Mouse (Mus musculus) neural tube, embryonic 10.5 days (tissue): ENCODE data around the gene Cnst.
A peak's percentile ranks its signal among the peaks of the same experiment; 100 is the strongest.

Source experiments
- DNase-seq: peaks from one replicate; pipeline ENCODE4 v3.0.0-alpha.2; 2017; ENCODE audit warnings: low spot score; ENCODE audit errors: extremely low spot score

Cnst gene

GRCm38 (mm10) chr1:179545768-179546550 lies at the start of gene Cnst, which contains the start of gene Tfb2m:
Gene Cnst, plus strand, starts transcription at chr1:179546370.
Gene Tfb2m, minus strand, starts transcription at chr1:179546267.
- DNase-seq = peak; percentile 99

DNA sequence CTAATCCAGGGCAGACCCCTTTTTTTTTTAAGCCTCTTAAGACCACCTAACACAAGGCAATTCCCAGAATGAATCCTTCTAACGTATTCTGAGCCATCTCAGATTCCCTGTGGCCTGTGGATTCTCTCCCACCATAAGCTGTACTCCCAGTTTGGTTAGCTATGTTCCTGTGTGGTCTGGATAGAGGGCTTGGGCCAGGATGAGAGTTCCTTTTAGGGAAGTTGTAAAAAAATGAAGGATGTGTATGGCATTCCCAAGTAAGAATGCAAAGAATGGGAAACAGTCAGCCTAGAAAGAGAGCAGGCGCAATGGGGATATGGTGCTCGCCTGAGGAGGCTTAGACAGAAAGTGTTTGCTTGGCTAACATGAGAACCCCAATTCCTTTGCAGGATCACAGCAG lies 46.9 kb upstream of the Cnst start:
- no peak for DNase-seq

- DNase-seq = no peak
Observed at GRCm38 (mm10) chr1:179502565-179502964, 43.6 kb upstream of the Cnst start.

DNA sequence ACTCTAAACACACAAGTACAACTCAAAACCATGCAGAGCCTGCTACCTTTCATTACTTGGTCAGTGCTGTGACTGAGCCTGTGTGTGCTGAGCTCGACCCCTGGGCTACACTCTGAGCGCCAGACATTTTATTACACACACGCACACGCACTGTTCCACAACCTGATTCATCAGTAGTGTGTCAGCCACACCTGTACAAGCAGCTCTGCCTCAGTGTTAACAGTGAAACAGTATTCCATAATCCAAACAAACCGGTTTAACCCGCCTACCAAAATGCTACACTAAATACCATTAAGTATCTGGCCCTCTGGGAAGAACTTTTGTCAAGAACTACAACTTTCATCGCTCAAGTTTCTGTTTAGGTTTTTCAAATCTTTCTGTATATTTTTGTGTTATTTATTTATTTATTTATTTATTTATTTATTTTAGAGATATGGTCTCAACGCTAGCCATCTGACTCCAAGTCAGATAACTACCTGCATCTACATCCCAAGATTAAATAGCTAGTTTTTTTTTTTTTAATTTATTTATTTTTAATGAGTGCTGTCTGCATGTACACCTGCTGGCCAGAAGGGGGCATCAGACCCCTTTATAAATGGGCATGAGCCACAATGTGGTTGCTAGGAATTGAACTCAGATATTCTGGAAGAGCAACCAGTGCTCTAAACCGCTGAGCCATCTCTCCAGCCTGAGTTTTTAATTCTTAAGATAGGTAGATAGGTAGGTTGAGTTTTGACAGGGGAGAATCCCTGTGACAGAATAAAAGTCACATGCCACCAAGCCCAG lies 39.4 kb upstream of the Cnst start:
- peak; percentile 28 for DNase-seq

DNA sequence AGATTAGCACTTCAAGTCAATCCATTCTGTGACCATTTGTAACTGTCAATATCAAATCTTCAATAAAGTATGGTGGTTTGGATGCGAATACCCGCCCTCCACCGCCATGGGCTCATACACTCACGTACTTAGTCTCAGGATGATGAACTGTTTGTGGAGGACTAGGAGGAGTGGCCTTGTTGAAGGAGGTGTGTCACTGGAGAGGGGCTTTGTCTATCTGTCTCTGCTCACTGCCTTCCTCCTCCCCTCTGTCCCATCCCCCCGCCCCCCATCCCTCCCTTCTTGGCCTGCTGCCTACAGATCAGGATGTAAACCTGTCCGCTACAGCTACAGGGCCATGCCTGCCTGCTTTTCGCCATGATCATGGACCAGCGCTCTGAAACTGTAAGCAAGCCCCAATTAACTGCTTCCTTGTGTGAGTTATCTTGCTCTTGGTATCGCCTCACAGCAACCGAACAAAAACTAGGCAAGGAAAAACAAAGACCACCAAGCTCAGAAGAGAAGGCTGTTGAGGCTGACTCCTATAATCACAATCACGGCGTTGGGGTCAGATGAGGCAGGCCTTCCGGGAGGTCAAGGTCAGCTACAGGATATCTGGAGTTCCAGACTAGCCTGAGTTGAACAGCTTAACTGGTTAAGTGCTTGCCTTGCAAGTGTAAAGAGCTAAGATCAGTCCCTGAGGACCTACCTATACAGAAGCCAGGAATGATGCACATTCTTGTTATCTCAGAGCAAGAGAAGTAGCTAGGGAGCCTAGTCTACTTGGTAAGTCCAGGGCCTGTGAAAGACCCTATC lies 35.4 kb upstream of the Cnst start:
- DNase-seq = no peak

DNA sequence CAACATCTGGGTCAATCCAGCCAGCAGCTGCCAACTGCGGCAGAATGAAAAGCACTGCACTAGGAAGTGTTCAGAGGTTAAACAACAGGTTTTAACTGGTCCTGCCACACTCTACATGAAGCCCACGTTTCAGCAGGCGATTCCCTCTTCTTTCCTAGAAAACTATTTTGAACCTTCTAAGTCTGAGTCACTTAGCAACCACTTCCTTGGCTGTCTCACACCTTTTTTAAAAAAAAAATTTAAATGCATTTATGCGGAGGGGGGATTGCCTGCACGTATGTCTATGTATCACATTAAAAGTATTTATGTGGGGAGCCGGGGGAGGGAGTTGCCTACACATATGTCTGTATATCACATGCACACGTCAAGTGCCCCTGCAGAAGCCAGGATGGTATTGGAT lies 34.3 kb upstream of the Cnst start:
- no peak for DNase-seq

DNA sequence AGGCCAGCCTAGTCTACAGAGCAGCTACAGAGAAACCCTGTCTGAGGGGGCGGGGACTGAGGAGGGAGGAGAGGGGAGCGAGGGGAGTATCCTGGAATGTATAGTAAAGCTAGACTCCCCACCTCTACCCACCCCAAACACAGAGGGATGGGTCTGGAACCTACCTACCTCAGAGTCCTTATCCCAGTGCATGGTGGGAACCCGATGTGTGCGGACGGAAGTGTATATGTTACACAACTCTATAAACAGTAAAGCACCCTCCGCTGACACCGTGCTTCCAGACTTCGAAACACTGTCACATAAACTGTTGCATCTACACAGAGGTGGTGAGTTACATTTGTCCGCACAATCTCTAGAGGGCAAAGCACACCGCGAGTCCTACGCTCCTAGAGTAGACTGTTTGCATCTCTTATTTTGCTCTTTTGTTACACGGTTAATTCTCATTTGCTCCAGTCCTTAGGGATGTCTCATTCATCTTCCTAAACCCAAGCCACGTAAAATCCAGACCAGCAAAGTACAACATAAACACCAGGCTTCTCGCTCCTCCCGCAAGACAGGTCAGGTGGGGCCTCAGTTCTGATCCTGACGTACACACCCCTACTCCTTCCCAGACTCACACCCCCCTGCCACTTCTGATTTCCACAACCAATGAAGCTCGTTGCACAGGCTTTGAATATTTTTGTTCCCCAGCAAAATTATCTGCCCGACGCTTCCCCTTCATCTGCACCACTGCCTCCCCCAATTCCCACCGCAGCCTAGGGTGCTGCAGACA lies 29.0 kb upstream of the Cnst start:
- peak; percentile 40 for DNase-seq

- peak; percentile 76 for DNase-seq
Observed at GRCm38 (mm10) chr1:179517713-179518465, 28.3 kb upstream of the Cnst start, which contains the start of gene Smyd3. Gene Smyd3, minus strand, starts transcription at chr1:179518041.

GRCm38 (mm10) chr1:179519901-179520300 lies 26.3 kb upstream of the Cnst start:
- DNase-seq = no peak

GRCm38 (mm10) chr1:179539054-179539453 lies 7.1 kb upstream of the Cnst start:
- DNase-seq = no peak

DNA sequence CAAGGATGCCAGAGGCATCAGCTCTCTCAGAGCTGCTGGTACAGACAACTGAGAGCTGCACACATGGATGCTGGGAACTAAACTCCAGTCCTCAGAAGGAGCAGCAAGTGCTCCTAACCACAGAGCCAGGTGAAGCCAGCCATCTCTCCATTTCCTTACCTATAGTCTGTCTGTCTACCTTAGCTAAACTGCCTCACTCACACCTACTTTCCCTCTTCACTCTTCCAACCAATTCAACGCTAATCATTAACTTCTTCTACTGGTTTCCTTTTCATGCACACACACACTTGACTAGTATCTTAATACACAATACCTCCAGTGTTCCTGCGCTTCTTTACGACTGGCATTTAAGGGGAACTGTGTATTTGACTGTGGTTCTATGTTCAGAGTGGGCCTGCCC lies 6.3 kb upstream of the Cnst start:
- no peak for DNase-seq

- no peak for DNase-seq
Observed at GRCm38 (mm10) chr1:179541502-179541901, 4.7 kb upstream of the Cnst start.

GRCm38 (mm10) chr1:179546551-179546917 lies 364 bp downstream of the Cnst start:
- no peak for DNase-seq

GRCm38 (mm10) chr1:179547176-179547575 lies 1.0 kb downstream of the Cnst start:
- DNase-seq = no peak

GRCm38 (mm10) chr1:179548220-179548619 lies 2.0 kb downstream of the Cnst start:
- no peak for DNase-seq

- DNase-seq = no peak
Observed at GRCm38 (mm10) chr1:179548996-179549752, 3.0 kb downstream of the Cnst start.

DNA sequence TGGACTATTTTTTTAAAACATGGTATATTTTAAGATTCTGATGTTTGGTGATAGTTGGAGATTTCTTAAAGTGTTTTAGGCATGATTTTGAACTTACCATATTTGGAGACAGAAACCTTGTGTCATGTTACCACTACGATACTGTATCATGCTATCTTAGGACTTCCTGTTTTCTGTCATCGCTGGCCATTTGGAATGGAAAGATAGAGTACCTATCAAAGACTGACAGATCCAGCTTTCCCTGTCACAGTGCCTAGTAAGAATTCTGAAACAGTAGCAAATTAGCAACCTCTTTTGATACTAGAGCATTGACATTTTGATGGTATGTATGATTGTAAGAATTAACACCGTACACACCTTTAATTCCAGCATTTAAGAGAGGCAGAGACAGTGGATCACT lies 5.2 kb downstream of the Cnst start:
- DNase-seq = no peak

- no peak for DNase-seq
Observed at GRCm38 (mm10) chr1:179551921-179552320, 5.8 kb downstream of the Cnst start.

DNA sequence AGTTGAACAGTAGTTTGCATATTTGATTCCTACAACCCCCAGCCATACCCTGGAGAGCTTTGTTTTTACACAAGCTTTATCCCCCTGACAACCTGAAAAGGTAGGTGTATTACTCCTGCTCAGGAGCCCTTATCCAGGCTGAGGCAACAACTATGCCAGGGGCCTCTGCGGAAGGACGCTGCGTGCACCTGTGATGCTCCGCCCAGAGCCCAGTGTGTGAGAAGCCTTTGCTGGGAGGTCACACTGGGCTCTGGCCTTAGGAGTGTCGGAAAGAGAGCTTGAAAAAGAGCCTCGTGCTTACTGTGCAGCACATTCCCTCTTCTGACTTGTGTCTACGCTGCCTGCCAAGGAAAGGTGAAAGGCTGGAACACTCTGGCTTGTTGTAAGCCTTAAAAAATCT lies 6.6 kb downstream of the Cnst start:
- DNase-seq = no peak
